Mouse (Mus musculus) limb, embryonic 12.5 days (tissue): ENCODE results near the gene Mrps18a. TPM values are rescaled to one million over a fixed set of nuclear protein-coding genes. Genes with fewer than 3 reads are reported as not detected.
A peak's percentile ranks its signal among the peaks of the same experiment; 100 is the strongest.

Experiments used
- ATAC-seq: fragments of 200-750 bp; cut with Nextera tagmentation; 2 replicates; pipeline ENCODE4 v1.8.0; 2017; ENCODE audit warnings: low read depth, moderate TSS enrichment; ENCODE audit not compliant: insufficient number of reproducible peaks, insufficient read depth, low FRiP score, low TSS enrichment
- H3K27ac ChIP-seq: fragments of 300-500 bp; sonication (generic); 2 replicates; pipeline ENCODE4 v1.5.1; 2016; ENCODE audit warnings: mild to moderate bottlenecking, moderate library complexity
- H3K27me3 ChIP-seq: fragments of 300-500 bp; sonication (generic); 2 replicates; pipeline ENCODE4 v1.6.1; 2016; ENCODE audit warnings: mild to moderate bottlenecking, moderate library complexity
- H3K36me3 ChIP-seq: fragments of 300-500 bp; sonication (generic); 2 replicates; pipeline ENCODE4 v1.6.1; 2016; ENCODE audit warnings: mild to moderate bottlenecking, moderate library complexity
- H3K4me1 ChIP-seq: fragments of 300-500 bp; sonication (generic); replicated peaks from 2 replicates; pipeline ENCODE4 v1.6.1; 2016
- H3K4me2 ChIP-seq: fragments of 300-500 bp; sonication (generic); 2 replicates; pipeline ENCODE4 v1.6.1; 2016; ENCODE audit warnings: mild to moderate bottlenecking, moderate library complexity
- H3K4me3 ChIP-seq: fragments of 300-500 bp; sonication (generic); replicated peaks from 2 replicates; pipeline ENCODE4 v1.5.1; 2016; ENCODE audit warnings: mild to moderate bottlenecking
- H3K9ac ChIP-seq: fragments of 300-500 bp; sonication (generic); replicated peaks from 2 replicates; pipeline ENCODE4 v1.6.1; 2016; ENCODE audit warnings: mild to moderate bottlenecking, moderate library complexity
- H3K9me3 ChIP-seq: fragments of 300-500 bp; sonication (generic); 2 replicates; pipeline ENCODE4 v1.6.1; 2016; ENCODE audit warnings: mild to moderate bottlenecking, moderate library complexity
- WGBS: fragments of 180-500 bp; shearing (Covaris S2); methylation state at CpG from one replicate; pipeline ENCODE4 v1.1.7; 2016; 5-methylcytosine and 5-hydroxymethylcytosine counted together
- polyA plus RNA-seq: library from polyadenylated mRNA; unstranded; fragments of >200 nt; fragmentation: Nextera tagmentation; extraction: Ambion mirVana; gene quantifications from 2 replicates; pipeline ENCODE4 v1.2.1, GENCODE M21; 2016

The Mrps18a gene
- polyA plus RNA-seq, 1 experiment from 2014 or later, result 143 TPM

DNA sequence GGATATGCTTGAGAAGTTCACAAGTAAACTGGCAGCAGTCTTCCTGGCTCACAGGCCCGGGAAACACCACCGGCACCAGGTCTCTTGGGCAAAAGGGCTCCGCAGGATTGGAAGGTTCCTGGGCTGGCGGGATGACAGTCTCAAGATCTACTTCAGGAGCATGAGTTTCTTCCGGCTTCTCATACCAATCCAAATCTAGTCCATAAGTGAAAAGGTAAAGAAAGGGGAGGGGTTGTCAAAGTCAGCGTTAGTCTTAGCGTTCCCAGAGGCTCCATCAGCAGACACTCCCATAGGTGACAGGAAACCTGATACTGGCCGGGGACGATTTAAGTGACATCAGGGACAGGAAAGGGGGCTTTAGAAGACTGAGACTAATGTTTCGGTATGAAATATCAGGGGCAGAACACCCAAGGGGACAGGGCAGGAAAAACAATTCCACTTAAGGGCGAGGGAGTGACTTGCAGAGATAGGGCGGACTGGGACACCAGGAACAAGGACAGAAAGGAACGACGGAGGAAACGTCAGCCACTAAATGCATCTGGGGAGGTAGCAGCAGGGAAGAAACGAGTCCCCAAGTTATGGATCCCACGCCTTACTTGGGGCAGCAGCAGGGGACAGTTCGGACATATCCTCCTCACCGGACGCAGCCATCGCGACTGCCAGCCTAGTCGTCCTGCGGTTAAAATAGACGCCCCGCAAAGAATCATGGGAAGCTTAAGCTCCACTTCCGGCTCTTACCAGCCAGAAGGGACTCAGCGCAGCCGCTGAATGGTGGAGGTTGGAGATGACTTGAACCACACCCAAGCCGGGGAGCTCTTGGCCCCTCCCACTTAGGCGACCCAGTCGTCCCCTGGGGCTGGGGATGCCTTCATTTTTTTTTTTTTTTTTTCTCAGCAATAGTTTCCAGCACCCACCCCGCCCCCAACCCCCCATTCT is 42.3 kb downstream of the Mrps18a start, which contains the start of gene Mad2l1bp:
Gene Mad2l1bp, minus strand, starts transcription at position 707 of the 936 bp plus-strand sequence.
- Histone ChIP-seq H3K27me3 (no peaks in the 10 kb centered on the region), H3K4me3 (peak within 1 kb of the TSS; percentile 61), H3K4me1 (peaks cover 9% of the 10 kb centered on the region), H3K9me3 (no peaks in the 10 kb centered on the region), H3K36me3 (peaks cover 21% of the 10 kb centered on the region), H3K27ac (peak within 1 kb of the TSS; percentile 75), H3K4me2 (peak within 1 kb of the TSS; percentile 73), H3K9ac (peak within 1 kb of the TSS; percentile 51)
- peak; percentile 82 for ATAC-seq
- WGBS, result 6% methylated on average over 33 of the region's 33 CpGs

DNA sequence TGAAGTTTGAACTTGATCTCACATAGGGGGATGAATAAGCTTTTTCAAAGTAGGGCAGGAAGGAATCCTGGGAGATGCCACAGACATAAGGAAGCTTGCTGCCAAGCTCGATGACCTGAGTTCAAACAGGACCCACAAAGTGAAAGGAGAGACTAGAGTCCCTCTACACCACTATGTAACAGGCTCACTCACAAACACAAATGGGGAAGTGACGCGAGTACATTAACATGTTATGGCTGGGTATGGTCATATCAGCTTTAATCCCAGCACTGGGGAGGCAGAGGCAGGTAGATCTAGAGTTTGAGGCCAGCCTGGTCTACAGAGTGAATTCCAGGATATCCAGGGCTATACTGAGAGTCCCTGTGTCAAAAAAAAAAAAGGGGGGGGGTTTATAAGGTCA is 43.5 kb downstream of the Mrps18a start:
- no peak overlapping the region for H3K9ac ChIP-seq
- H3K9me3 ChIP-seq, result no peaks in the 10 kb centered on the region
- 95% methylated on average over 3 of the region's 3 CpGs for WGBS
- no peak overlapping the region for H3K4me2 ChIP-seq
- H3K27me3 ChIP-seq, result no peaks in the 10 kb centered on the region
- no peak for ATAC-seq
- H3K27ac ChIP-seq, result no peak overlapping the region
- peaks cover 9% of the 10 kb centered on the region for H3K4me1 ChIP-seq
- H3K36me3 ChIP-seq, result peaks cover 10% of the 10 kb centered on the region
- no peak overlapping the region for H3K4me3 ChIP-seq

DNA sequence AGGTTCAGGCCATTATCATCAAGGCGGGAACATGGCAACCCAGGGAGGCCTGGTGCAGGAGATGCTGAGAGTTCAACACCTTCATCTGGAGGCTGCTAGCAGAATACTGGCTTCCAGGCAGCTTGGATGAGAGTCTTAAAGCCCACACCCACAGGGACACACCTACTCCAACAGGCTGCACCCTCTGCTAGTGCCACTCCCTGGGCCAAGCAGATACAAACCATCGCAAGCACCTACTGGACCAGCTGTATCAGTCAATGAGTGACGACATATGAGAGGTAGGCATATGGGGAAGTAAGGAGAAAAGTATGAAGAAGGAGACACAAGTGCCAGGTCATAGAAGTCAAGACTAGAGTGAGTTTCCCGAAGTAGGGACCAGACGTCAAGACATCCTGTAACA is 45.9 kb downstream of the Mrps18a start:
- Histone ChIP-seq H3K9ac (no peak overlapping the region), H3K36me3 (peaks cover 1% of the 10 kb centered on the region), H3K9me3 (no peaks in the 10 kb centered on the region), H3K4me3 (no peak overlapping the region), H3K27ac (no peak overlapping the region), H3K4me1 (peaks cover 15% of the 10 kb centered on the region), H3K27me3 (no peaks in the 10 kb centered on the region), H3K4me2 (no peak overlapping the region)
- 78% methylated on average over 5 of the region's 5 CpGs for WGBS
- ATAC-seq, result no peak

DNA sequence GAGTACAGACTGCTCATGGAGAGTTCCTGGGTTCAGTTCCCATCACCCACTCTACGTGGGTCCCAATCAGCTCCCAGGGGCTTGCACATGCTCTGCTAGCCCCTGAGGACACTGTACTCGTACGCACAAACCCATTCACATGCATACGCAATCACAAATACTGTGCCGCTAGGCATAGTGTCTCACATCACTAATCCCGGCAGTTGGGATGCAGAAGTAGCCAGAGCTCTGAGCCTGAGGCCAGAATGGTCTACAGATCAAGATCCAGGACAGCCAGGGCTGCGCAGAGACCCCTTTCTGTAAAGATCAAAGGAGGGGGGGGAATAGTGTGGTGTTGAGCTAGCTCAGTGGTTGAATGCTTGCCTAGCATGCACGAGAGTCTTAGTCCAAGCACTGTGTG is 46.3 kb downstream of the Mrps18a start:
- whole genome bisulfite sequencing, result 87% methylated on average over 8 of the region's 8 CpGs
- peaks cover 19% of the 10 kb centered on the region for H3K4me1 ChIP-seq
- ATAC-seq, result no peak

DNA sequence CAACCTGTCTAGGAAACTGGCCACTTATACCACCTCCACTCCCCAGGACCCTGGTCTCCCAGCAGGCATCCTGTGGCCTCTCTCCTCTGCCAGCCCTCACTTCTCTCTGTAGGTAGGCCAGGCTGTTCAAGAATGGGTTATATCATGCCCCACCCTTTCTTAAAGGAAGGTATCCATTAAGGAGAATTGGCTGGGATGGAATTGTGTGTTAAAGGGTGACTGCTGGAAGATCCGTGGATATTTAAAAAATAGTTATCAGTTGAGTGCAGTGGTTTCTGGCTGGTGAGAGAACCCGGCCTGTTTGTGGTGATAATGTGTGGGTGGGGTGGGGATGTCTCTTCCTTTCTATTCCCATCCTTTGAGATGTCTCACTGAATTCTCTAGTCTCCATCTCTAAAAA is 48.5 kb downstream of the Mrps18a start:
- peak overlapping the region; percentile 73; the same call in 1 of the 2 replicates for H3K4me3 ChIP-seq
- H3K9ac ChIP-seq, result no peak overlapping the region
- WGBS, result 64% methylated on average over 2 of the region's 2 CpGs
- H3K36me3 ChIP-seq, result peaks cover 15% of the 10 kb centered on the region
- ATAC-seq, result no peak
- peak overlapping the region; percentile 83; the same call in 1 of the 2 replicates for H3K4me2 ChIP-seq
- no peaks in the 10 kb centered on the region for H3K27me3 ChIP-seq
- no peak overlapping the region; the same call in 1 of the 2 replicates for H3K27ac ChIP-seq
- H3K9me3 ChIP-seq, result no peaks in the 10 kb centered on the region
- H3K4me1 ChIP-seq, result peaks cover 22% of the 10 kb centered on the region

More for the DNA sequence above, 46.3 kb downstream of the Mrps18a start:
- Histone ChIP-seq H3K9me3 (no peaks in the 10 kb centered on the region), H3K27ac (no peak overlapping the region), H3K36me3 (no peaks in the 10 kb centered on the region), H3K27me3 (no peaks in the 10 kb centered on the region), H3K9ac (no peak overlapping the region), H3K4me3 (no peak overlapping the region), H3K4me2 (no peak overlapping the region)

DNA sequence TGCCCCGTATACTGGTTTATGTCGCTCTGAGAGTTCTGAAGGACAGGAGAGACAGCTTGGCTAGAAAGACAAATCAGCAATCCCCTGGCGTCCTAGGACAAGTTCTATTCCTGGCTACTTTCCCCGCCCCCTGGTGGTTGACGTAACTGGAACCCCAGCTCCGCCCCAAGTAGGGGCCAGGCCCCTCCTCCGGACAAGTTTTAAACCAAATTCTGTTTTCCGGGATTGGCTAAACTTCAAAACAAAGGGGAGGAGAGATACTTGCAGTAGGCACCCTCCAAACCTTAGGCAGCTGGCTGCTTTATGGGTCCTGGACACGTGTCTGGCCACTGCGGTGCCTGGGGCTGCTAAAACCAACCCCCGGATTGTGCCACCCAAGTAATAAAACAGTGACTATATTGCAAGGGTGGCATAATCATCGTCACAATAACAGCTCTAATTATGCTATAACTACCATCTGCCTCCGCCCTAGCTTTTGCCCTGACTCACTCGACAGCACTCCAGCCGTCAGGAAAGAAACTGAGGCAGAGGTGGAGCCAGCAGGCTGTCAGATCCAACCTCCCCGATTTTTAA is 49.4 kb downstream of the Mrps18a start:
- H3K36me3 ChIP-seq, result peaks cover 25% of the 10 kb centered on the region
- no peaks in the 10 kb centered on the region for H3K9me3 ChIP-seq
- peak overlapping the region; percentile 73 for H3K4me3 ChIP-seq
- H3K4me2 ChIP-seq, result peak overlapping the region; percentile 83
- no peaks in the 10 kb centered on the region for H3K27me3 ChIP-seq
- H3K4me1 ChIP-seq, result peaks cover 22% of the 10 kb centered on the region
- peak overlapping the region; percentile 89 for H3K27ac ChIP-seq
- WGBS, result under 1% methylated on average over 16 of the region's 16 CpGs
- ATAC-seq, result peak; percentile 67
- H3K9ac ChIP-seq, result peak overlapping the region; percentile 67

DNA sequence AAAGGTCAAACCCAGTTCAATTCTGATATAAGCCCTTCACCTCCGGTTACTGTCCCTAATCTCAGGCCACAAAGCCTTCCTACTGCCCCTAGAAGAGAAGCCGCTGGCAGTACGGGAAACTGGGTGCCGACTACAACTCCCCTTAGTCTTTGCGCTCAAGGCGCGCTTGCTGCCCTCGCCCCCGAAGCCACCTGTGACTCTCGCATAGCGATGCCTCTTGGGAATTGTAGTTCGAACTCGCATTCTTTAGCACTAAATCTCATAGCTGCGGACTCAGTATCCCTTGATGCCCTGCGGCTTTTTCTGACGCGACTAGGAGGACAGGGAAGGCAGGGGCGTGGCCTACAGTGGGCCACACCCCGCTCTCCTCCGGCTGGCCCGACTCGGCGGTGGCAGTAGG is 49.9 kb downstream of the Mrps18a start, which contains the start of gene Gtpbp2:
Gene Gtpbp2, plus strand, starts transcription at position 347 of the 400 bp plus-strand sequence.
- Histone ChIP-seq H3K9ac (peak within 1 kb of the TSS; percentile 67), H3K4me1 (peaks cover 22% of the 10 kb centered on the region), H3K4me3 (peak within 1 kb of the TSS; percentile 73), H3K27me3 (no peaks in the 10 kb centered on the region), H3K4me2 (peak within 1 kb of the TSS; percentile 83), H3K9me3 (no peaks in the 10 kb centered on the region), H3K27ac (peak within 1 kb of the TSS; percentile 89), H3K36me3 (peaks cover 30% of the 10 kb centered on the region)
- peak; percentile 92 for ATAC-seq
- WGBS, result 1% methylated on average over 23 of the region's 23 CpGs

DNA sequence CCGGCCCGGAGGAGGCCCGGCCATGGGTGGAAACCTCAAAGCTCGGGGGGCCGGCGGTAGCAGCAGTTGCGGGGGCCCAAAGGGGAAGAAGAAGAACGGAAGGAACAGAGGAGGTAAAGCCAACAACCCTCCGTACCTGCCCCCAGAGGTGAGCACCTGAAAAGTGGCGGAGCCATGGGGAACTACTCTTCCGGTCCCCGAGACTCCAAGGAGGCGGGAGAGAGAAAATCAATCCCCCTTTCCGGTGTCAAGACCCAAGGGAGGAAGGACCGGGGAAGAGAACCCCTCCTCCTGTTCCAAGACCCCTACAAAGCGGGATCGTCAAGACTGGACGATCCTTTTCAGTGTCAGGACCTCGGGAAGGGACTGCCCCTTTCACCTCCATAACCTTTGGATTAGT is 50.4 kb downstream of the Mrps18a start:
- Histone ChIP-seq H3K27ac (peak overlapping the region; percentile 77), H3K4me2 (peak overlapping the region; percentile 83), H3K4me1 (peaks cover 22% of the 10 kb centered on the region), H3K9me3 (no peaks in the 10 kb centered on the region), H3K4me3 (peak overlapping the region; percentile 73), H3K27me3 (no peaks in the 10 kb centered on the region), H3K9ac (peak overlapping the region; percentile 67), H3K36me3 (peaks cover 35% of the 10 kb centered on the region)
- under 1% methylated on average over 19 of the region's 19 CpGs for WGBS
- no peak; the same call in 1 of the 2 replicates for ATAC-seq

DNA sequence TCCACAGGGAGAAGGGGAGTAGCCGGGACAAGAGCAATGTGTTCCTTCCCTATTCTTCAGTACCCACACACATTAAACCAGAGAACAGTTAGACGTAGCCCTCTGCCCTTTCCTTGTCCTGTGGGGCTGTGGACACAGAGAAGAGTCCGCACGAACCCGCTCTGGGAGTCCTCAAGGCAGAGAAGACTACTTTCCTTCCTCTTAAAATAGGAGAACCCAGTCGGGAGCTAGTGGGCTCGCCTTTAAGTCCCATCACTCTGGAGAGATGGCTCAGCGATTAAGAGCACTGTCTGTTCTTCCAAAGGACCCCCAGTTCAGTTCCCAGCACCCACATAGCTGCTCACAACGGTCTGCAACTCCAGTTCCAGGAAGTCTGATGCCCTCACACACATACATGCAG is 50.9 kb downstream of the Mrps18a start:
- Histone ChIP-seq H3K36me3 (peaks cover 40% of the 10 kb centered on the region), H3K9me3 (no peaks in the 10 kb centered on the region), H3K27me3 (no peaks in the 10 kb centered on the region), H3K9ac (peak overlapping the region; percentile 67), H3K4me3 (peak overlapping the region; percentile 73), H3K4me1 (peaks cover 22% of the 10 kb centered on the region), H3K27ac (peak overlapping the region; percentile 77; the same call in 1 of the 2 replicates), H3K4me2 (peak overlapping the region; percentile 83)
- no peak for ATAC-seq
- 50% methylated on average over 9 of the region's 9 CpGs for WGBS

DNA sequence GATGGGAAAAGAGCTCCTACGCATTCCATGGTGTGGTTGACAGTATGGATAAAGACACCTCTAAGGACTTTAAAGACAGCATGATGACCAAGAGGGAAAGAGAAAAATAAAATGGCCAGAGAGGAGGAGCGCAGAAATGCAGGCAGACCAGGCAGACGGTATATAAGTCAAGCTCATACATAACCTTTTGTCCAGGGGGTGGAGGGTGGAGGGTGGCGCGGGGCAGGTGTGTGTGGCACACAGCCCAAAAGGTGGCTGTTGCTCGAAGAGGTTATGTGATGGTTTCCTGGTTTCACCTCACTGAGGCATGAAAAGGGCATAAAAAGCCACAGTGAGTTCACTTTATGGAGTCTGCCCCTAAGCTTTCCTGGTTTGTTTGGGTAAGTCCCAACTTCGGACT is 51.8 kb downstream of the Mrps18a start:
- Histone ChIP-seq H3K4me3 (no peak overlapping the region), H3K27ac (no peak overlapping the region), H3K9me3 (no peaks in the 10 kb centered on the region), H3K27me3 (no peaks in the 10 kb centered on the region), H3K9ac (no peak overlapping the region), H3K4me1 (peaks cover 22% of the 10 kb centered on the region), H3K4me2 (peak overlapping the region; percentile 83; the same call in 1 of the 2 replicates), H3K36me3 (peaks cover 48% of the 10 kb centered on the region)
- 96% methylated on average over 7 of the region's 7 CpGs for WGBS
- no peak for ATAC-seq

DNA sequence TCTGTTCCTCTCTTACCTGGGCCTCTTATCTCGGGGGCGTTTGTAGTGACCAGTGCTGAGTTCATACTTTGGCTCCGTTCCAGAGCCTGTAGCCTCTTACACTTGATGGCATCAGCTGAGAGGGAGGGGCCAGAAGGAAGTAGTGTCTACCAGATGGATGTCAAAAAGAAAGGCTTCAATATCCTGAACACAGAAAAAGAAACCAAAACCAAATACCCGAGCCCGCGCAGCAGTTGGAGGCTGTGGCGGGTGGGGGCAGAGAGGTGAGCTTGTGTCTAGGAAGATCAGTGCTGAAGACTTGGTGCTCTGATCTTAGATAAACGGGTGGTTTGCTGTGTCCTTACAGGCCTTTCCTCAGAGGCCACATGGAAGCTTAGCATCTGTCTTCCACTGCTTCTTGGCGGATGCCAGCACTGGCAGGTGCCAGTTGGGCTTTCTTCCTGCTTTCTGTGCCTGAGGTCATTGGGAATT is 52.2 kb downstream of the Mrps18a start:
- H3K4me3 ChIP-seq, result 0 out of 2 replicates have a peak overlapping the region, but pooled peaks have one; percentile 3
- H3K4me2 ChIP-seq, result 0 out of 2 replicates have a peak overlapping the region, but pooled peaks have one; percentile 83
- H3K27ac ChIP-seq, result no peak overlapping the region
- no peak overlapping the region for H3K9ac ChIP-seq
- no peaks in the 10 kb centered on the region for H3K9me3 ChIP-seq
- no peaks in the 10 kb centered on the region for H3K27me3 ChIP-seq
- H3K36me3 ChIP-seq, result peaks cover 53% of the 10 kb centered on the region
- H3K4me1 ChIP-seq, result peaks cover 22% of the 10 kb centered on the region
- 89% methylated on average over 9 of the region's 9 CpGs for WGBS
- ATAC-seq, result no peak
